Mouse (Mus musculus) myocyte (in vitro differentiated cells): ENCODE data around the gene Zfpl1.

Source experiments
- CEBPB ChIP-seq: IDR thresholded peaks from 2 replicates; pipeline ENCODE4 v1.6.1; 2011; ENCODE audit warnings: mild to moderate bottlenecking, moderate library complexity; ENCODE audit not compliant: poor library complexity, insufficient read depth, severe bottlenecking
- E2F4 ChIP-seq: IDR thresholded peaks from one replicate; pipeline ENCODE4 v1.6.1; 2011; ENCODE audit warnings: mild to moderate bottlenecking, control low read depth, moderate library complexity; ENCODE audit not compliant: insufficient read depth
- MAX ChIP-seq: IDR thresholded peaks from one replicate; pipeline ENCODE4 v1.6.1; 2011; ENCODE audit warnings: low read depth, mild to moderate bottlenecking, control low read depth
- MYOD1 ChIP-seq, 3 experiments: IDR thresholded peaks; one replicate each; pipeline ENCODE4 v1.6.1; 2011; ENCODE audit warnings: control low read depth in 2 of 3, low read depth in 2 of 3, mild to moderate bottlenecking in 2 of 3, moderate library complexity in 1 of 3; ENCODE audit not compliant: insufficient read length in 2 of 3, control insufficient read depth in 1 of 3
- MYOG ChIP-seq, 3 experiments: IDR thresholded peaks; one replicate each; pipeline ENCODE4 v1.6.1; 2011; ENCODE audit warnings: control low read depth in 2 of 3, low read depth in 2 of 3, mild to moderate bottlenecking in 2 of 3; ENCODE audit not compliant: insufficient read length in 2 of 3, control insufficient read depth in 1 of 3, insufficient read depth in 1 of 3
- POLR2A ChIP-seq: IDR thresholded peaks from one replicate; pipeline ENCODE4 v1.6.1; 2011; ENCODE audit warnings: low read depth, mild to moderate bottlenecking, control low read depth, moderate library complexity; ENCODE audit not compliant: insufficient read length
- POLR2AphosphoS2 ChIP-seq: IDR thresholded peaks from one replicate; pipeline ENCODE4 v1.6.1; 2011; ENCODE audit warnings: low read depth, control low read depth; ENCODE audit not compliant: insufficient read length
- REST ChIP-seq: IDR thresholded peaks from one replicate; pipeline ENCODE4 v1.6.1; 2011; ENCODE audit warnings: mild to moderate bottlenecking, control low read depth, moderate library complexity; ENCODE audit not compliant: insufficient read depth, insufficient read length
- TCF12 ChIP-seq: IDR thresholded peaks from one replicate; pipeline ENCODE4 v1.6.1; 2011; ENCODE audit warnings: mild to moderate bottlenecking, control low read depth; ENCODE audit not compliant: poor library complexity, insufficient read depth, severe bottlenecking
- USF1 ChIP-seq: IDR thresholded peaks from one replicate; pipeline ENCODE4 v1.6.1; 2011; ENCODE audit warnings: low read depth, mild to moderate bottlenecking, control low read depth, moderate library complexity

DNA sequence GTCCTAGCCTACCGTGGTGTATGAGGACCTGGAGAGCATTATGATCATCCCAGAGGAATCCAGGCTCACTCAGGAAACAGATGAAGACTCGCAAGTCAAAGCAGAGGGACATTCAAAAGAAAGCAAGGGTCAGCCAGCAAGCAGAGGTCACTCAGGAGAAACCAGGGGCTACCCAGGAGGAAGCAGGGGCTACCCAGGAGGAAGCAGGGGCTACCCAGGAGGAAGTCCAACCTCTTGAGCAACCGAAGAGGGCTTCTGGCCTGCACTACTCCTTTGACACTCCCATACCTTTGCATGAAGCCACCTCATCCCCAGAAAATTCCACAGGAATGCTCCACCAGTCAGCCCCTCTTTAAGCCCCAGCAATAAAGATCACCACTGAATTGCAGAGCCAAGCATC, 13.1 kb upstream of the Zfpl1 start:
- no peak for TF ChIP-seq POLR2A
- TF ChIP-seq E2F4 = no peak
- no peak for TF ChIP-seq MYOG (IDR thresholded peaks at IDR 0.05; ENCODE audit: control insufficient read depth in 1 of 3, insufficient read depth in 1 of 3, insufficient read length in 2 of 3, low read depth in 2 of 3)
- no peak for TF ChIP-seq TCF12
- no peak for TF ChIP-seq MAX
- no peak for TF ChIP-seq MYOD1 (IDR thresholded peaks at IDR 0.05; ENCODE audit: control insufficient read depth in 1 of 3, insufficient read length in 2 of 3, low read depth in 2 of 3)
- no peak for TF ChIP-seq USF1
- no peak for TF ChIP-seq POLR2AphosphoS2
- TF ChIP-seq CEBPB = no peak
- TF ChIP-seq REST = no peak
